Mouse (Mus musculus) embryonic stem cell, embryonic (primary cell): Measurements from ENCODE around the gene Il33.

ENCODE experiments used
- CTCF ChIA-PET, 4 experiments: fragments of 300-600 bp in 2 of 4; fragments of 350-600 bp in 2 of 4; sonication (Branson Sonifier 250); formaldehyde crosslinking; loops; one replicate each; lab custom pipeline; 2022; ENCODE audit warnings: inconsistent platforms in 2 of 4; lab: Charles Lee
- POLR2A ChIA-PET, 4 experiments: fragments of 300-600 bp in 2 of 4; fragments of 350-600 bp in 2 of 4; sonication (Branson Sonifier 250); formaldehyde crosslinking; loops; one replicate each; lab custom pipeline; 2022; ENCODE audit warnings: antibody characterized with exemption in 4 of 4, inconsistent platforms in 1 of 4; lab: Charles Lee

Gene Il33

DNA sequence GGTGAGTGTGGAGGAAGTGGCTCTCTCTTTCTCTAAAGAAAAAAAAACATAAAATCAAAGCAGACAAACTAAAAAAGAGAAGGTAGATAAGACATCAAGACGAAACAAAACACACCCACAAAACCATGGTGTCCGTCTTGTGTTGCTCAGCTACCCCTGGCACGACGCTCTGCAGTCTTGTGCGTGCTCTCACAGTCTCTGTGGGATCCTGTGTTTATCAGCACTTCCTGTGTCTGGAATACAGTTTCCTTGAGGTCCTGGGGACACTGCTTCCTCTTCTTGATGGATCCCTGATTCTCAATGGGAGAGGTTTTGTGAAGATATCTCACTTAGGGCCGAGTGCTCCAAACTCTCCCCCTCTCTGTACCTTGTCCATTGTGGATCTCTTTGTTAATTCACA lies 36.9 kb downstream of the Il33 start:
- ChIA-PET CTCF (no interaction called here), POLR2A (interaction anchor here in 1 of 4 experiments (1.5 kb wide), 1 partner anchor 68 kb away, joined by 4 read pairs; the partner anchor contains the start of gene Uhrf2)

- CTCF ChIA-PET: no interaction called here
- POLR2A ChIA-PET: interaction anchor here in 1 of 4 experiments (1.2 kb wide), 1 partner anchor 8 kb away, joined by 6 read pairs; no protein-coding TSS in a partner anchor
Measured at GRCm38 (mm10) chr19:29963598-29964092, 38.7 kb downstream of the Il33 start.

DNA sequence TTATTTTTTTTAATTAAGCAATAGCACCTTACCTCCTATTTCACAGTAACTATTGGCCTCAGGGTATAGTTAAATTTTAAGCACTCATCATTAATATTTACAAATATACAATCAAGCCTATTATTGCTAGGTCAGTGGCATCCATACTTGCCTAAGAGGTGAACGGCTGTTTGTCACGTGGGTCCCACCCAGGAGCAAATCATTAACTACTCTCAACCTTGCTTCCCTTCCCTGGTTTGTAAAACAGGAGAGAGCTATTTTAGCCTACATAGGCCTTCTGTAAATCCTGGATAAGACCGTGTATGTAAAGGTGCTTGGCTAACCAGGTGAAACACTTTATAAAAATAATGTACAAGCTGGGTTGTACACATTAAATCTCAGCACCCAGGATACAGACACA lies 43.0 kb downstream of the Il33 start:
- POLR2A ChIA-PET: interaction anchor here in 1 of 4 experiments (0.7 kb wide), 1 partner anchor 581 kb away, joined by 3 read pairs; no protein-coding TSS in a partner anchor
- CTCF ChIA-PET: no interaction called here

DNA sequence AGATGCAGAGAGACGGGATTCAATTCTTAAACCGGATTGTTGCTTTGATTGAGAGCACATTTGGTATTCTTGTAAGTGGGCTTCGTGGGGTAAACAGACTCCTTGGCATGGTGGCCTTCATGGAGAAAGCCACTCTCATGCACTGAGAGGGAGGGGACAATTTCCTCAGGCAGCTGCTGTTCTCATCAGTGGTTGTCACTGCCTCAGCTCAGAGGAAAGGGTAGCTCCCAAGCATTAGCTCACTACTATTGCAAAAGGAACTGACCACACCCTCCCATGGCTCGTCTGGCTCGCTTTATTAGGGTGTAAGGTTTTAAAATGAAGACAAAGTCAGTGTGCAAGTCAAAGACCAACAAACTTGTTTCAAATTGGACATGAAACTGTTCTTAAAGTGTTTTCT lies 48.5 kb downstream of the Il33 start:
- CTCF ChIA-PET: interaction anchor here in 1 of 4 experiments (1.7 kb wide), 1 partner anchor 149 kb away, joined by 4 read pairs; no protein-coding TSS in a partner anchor
- POLR2A ChIA-PET: no interaction called here

- CTCF ChIA-PET: interaction anchor here in 3 of 4 experiments (0.5 to 2.3 kb wide), 5 partner anchors 142 to 155 kb away, joined by 3 to 12 read pairs (median 3); no protein-coding TSS in a partner anchor
- POLR2A ChIA-PET: interaction anchor here in 1 of 4 experiments (1.3 kb wide), 1 partner anchor 154 kb away, joined by 3 read pairs; no protein-coding TSS in a partner anchor
Measured at GRCm38 (mm10) chr19:29978847-29979246, 53.9 kb downstream of the Il33 start.

- CTCF ChIA-PET: interaction anchor here in 2 of 4 experiments (0.8 to 2.3 kb wide), 5 partner anchors 151 to 156 kb away, joined by 3 to 12 read pairs (median 4); no protein-coding TSS in a partner anchor
- POLR2A ChIA-PET: interaction anchor here in 1 of 4 experiments (1.3 kb wide), 1 partner anchor 155 kb away, joined by 3 read pairs; no protein-coding TSS in a partner anchor
Measured at GRCm38 (mm10) chr19:29979452-29980089, 54.7 kb downstream of the Il33 start.

- CTCF ChIA-PET: interaction anchor here in 2 of 4 experiments (0.6 to 0.9 kb wide), 2 partner anchors 158 to 160 kb away, joined by 3 to 4 read pairs; no protein-coding TSS in a partner anchor
Measured at GRCm38 (mm10) chr19:29984208-29985005, 59.5 kb downstream of the Il33 start.

DNA sequence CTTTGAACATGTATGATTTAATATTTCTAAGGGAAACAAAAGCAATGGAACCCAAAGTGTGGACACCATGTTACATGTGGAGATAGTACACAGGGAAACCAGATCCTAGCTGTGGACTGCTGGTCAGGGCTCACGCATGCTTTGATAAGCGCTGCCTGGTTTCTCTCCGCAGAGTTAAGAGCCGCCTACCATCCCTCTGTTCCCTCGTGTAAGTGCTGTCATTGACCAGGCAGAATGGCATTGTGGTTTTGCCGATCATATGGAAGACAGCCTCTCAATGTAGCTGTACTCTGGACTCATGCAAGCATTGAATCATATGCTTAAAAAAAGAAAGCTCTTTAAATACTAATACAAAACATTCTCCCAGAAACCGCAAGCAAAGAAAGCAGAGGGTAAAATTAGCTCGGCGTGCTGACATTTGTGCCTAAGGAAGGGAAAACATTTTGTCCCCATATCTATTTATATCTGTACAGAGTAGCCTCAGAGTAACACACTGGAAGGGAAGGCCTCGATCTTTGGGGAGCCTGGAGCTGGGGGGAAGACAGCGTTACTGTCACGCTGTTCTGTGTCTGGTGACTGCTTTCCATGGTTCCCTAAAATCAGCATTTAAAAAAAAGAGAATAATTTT lies 61.7 kb downstream of the Il33 start:
- ChIA-PET CTCF (no interaction called here), POLR2A (no interaction called here)

More at GRCm38 (mm10) chr19:29984208-29985005, 59.5 kb downstream of the Il33 start:
- POLR2A ChIA-PET: interaction anchor here in 1 of 4 experiments (1.5 kb wide), 1 partner anchor 46 kb away, joined by 3 read pairs; the partner anchor contains the start of gene Uhrf2

DNA sequence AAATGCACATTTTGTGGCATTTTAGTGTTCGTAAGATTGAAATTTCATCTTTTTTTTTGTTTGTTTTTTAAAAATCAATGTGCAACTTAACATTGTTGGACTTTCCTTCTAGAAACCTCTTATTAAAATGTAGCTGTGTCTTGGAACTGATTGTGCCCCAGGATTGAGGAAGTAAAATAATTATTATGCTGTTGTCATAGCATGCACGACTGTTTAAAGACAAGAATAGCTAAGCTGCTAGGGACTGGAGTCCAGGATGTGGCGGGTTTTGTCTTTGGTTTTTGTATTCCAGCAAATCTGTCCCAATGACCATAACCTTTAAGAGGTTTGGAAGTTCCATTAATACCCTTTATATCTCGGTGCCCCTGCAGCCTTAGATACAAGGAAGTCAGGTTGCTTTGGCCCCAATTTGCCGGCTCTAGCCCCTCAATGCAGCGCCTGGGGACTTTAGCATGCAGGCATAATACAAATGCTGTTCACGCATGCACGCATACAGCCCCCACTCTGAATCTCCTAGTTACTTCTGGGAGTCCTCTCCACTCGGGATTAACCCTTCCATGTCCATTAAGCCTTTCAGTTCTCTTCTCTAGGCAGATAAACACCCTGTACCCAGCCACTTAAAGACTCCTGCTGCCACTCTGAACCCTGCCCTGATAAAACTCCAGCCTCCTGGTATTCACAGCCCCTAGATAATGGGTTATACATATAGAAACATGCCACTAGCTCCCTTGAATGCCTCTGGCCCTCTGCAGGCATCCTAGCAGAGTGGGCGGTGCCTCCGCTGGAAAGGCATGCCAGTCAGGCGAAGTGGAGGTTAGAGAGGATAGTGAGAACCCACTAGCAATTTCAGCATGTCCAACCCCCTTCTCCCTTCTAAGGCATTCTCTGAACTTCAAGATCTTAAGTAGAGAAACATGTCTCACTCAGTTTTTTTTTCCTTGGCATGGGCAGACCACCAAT lies 75.8 kb downstream of the Il33 start:
- ChIA-PET POLR2A (interaction anchor here in 2 of 4 experiments (1.3 to 1.5 kb wide), 2 partner anchors 29 kb away, joined by 3 to 4 read pairs; partner anchors contain the start of gene Uhrf2 (in 1 of the 2)), CTCF (interaction anchor here in 1 of 4 experiments (0.6 kb wide), 1 partner anchor 64 kb away, joined by 3 read pairs; no protein-coding TSS in a partner anchor)

DNA sequence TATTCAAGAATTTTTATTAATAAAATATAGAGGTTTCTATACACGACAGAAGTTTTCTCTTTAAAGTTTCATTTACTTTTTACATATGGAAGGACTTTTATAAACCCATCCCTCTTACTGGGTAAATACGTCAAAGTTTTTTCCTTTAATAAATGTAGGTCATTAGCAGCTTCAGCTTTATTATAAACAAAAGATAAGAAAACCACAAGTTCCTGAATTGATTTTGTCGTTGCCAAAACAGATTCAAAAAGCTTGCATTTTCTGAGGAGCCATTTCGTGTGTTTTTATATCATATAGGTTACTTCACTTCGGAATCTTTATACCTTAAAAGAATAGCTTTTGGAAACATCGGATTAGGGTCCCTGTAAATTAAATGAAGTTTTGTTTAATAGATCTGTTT lies 76.6 kb downstream of the Il33 start:
- POLR2A ChIA-PET: interaction anchor here in 2 of 4 experiments (1.3 to 1.5 kb wide), 2 partner anchors 28 kb away, joined by 3 to 4 read pairs; partner anchors contain the start of gene Uhrf2 (in 1 of the 2)
- CTCF ChIA-PET: no interaction called here

DNA sequence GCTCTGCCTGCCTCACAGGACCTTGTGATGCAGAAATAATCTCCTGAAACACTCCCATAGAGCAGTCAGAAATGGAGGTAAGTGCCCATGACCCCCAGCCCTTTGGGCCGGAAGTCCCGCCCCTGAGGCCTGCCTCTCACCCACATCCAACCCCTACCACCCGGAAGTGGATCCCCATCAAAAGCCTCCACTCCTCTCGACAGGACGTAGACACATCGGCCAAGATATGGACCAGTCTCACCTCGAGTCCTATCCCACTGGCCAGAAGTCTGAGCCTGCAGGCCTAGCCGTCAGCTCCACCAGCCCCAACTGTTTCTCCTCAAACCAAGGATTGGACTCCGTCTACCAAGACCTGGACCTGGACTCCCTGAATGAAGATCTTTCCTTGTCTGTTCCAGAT lies 78.7 kb downstream of the Il33 start, which contains the start of gene Trpd52l3:
TSS of gene Trpd52l3 (plus strand) at position 170 of the 400 bp plus-strand sequence.
- ChIA-PET POLR2A (no interaction called here), CTCF (no interaction called here)

GRCm38 (mm10) chr19:30006371-30006770 lies 81.5 kb downstream of the Il33 start:
- CTCF ChIA-PET: interaction anchor here in 1 of 4 experiments (0.5 kb wide), 1 partner anchor 29 kb away, joined by 3 read pairs; no protein-coding TSS in a partner anchor
- POLR2A ChIA-PET: interaction anchor here in 3 of 4 experiments (0.6 to 2.9 kb wide), 5 partner anchors 9 to 360 kb away, joined by 3 to 23 read pairs (median 3); partner anchors contain the start of gene Uhrf2 (in 1 of the 3)
